Mouse (Mus musculus) left cerebral cortex, postnatal 25 days (tissue): ENCODE measurements around the gene Kctd21. TPM values are rescaled to one million over a fixed set of nuclear protein-coding genes. Genes with fewer than 3 reads are reported as not detected.
A peak's percentile ranks its signal among the peaks of the same experiment; 100 is the strongest.

Experiments used
- DNase-seq, 2 experiments: peaks; one replicate each; pipeline ENCODE4 v3.0.0; 2022; ENCODE audit warnings: low spot score in 2 of 2, mixed read lengths in 1 of 2
- intact Hi-C: fragments of 180-260 bp; cut with DNase I; formaldehyde crosslinking; loops from one replicate; pipeline ENCODE4 v1.15.1; 2025
- total RNA-seq, 2 experiments: library from RNA; stranded (reverse); gene quantifications; 2 replicates each; pipeline ENCODE4 v1.2.3; 2021

Gene Kctd21
- total RNA-seq, 2 experiments from 2014 or later: 14.1 to 15.3 TPM

- intact Hi-C loops: no loop called here
- no peak for DNase-seq
Measured at GRCm38 (mm10) chr7:97375906-97376305, 43.8 kb downstream of the Kctd21 start.

DNA sequence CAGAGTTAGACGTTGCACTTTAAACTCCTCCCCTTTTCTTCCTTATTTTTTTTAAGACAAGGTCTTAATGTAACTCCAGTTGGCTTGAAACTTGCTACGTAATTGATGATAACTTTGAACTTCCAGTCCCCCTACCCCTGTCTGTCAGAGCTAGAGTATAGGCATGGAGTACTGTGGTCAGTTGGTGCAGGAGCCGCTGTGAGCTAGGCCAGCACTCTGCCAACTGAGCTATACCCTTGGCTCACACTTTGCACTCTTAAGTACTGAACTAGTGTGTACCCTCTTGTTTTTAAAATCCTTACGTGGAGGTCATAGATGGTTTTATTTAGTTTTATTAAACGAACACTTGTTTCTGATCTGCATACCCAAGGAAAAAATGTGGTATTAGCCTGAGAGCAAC, 47.2 kb downstream of the Kctd21 start:
- intact Hi-C loops: no loop called here
- no peak for DNase-seq

DNA sequence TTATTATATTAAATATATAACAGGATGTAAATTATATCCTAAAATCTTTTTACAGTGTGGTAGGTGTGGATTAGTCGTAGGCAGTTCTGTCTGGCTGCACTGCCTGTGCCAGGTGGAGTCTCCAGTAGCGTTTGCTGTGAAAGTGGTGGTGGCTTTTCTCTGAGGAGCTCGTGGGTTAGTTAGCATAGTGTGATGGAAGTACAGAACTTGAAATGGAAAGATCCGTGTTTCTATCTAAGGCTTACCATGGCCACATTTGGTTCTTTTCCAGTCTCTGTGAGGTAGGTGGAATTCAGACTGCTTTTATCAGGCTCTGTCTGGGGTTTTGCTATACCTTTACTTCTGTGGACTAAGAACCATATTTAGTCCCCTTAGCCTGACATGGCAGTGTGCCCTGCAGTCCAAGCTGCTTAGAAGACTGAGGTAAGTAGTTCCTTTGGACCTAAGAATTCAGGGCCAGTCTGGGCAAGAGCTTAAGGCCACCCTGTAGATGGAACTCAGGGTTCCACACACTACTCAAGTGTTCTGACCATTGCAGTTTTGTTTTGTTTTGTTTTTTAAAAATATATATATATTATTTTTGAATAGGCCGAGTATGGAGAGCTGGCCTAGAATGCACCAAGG, 48.5 kb downstream of the Kctd21 start:
- intact Hi-C loops: no loop called here
- peak in 1 of 2 experiments; percentile 68 for DNase-seq

- intact Hi-C loops: no loop called here
- no peak for DNase-seq
Measured at GRCm38 (mm10) chr7:97382661-97383060, 50.5 kb downstream of the Kctd21 start.

DNA sequence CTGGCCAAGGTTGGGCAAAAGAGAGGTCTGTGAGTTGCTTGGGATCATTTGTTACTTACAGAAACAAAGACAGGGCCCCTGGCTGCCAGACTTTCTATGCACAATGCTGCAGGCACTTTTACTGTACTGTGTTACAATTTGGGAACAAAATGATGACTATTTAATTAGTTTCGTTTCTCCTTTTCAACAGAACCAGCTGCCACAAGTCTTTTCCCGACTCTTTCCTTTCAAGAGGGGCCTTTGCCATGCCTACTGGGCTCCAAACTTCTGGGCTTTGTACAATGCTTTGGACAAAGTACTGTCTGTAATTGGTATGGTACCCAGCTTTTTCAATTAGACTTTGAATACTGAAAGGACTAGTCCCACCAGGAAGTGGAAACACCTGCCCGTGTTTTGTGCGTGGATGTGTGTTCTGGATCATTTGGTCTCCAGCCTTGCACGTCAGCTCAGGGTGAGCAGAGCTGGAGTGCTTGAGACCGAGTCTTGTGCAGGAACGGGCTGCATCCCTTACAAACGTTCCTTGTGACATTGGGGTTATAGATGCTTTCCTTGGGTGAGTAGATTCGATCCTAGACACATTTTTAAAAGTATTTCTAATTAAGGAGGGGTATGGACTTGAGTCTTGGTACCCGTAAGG, 51.5 kb downstream of the Kctd21 start:
- no peak for DNase-seq
- intact Hi-C loops: no loop called here

- peak; percentile 18 to 67 for DNase-seq
- intact Hi-C loops: no loop called here
Measured at GRCm38 (mm10) chr7:97386106-97386805, 54.1 kb downstream of the Kctd21 start.

GRCm38 (mm10) chr7:97386806-97387370, 54.8 kb downstream of the Kctd21 start:
- DNase-seq: peak; percentile 75 to 95
- intact Hi-C loops: loop anchor here (1.0 kb wide), 1 partner anchor 42 kb away; no protein-coding TSS in a partner anchor

- intact Hi-C loops: loop anchor here (1.0 kb wide), 1 partner anchor 42 kb away; no protein-coding TSS in a partner anchor
- DNase-seq: no peak
Measured at GRCm38 (mm10) chr7:97387561-97388147, 55.5 kb downstream of the Kctd21 start.

- intact Hi-C loops: no loop called here
- DNase-seq: no peak
Measured at GRCm38 (mm10) chr7:97388541-97388940, 56.4 kb downstream of the Kctd21 start.

GRCm38 (mm10) chr7:97391293-97392078, 59.4 kb downstream of the Kctd21 start:
- peak in 1 of 2 experiments; percentile 29 for DNase-seq
- intact Hi-C loops: no loop called here

DNA sequence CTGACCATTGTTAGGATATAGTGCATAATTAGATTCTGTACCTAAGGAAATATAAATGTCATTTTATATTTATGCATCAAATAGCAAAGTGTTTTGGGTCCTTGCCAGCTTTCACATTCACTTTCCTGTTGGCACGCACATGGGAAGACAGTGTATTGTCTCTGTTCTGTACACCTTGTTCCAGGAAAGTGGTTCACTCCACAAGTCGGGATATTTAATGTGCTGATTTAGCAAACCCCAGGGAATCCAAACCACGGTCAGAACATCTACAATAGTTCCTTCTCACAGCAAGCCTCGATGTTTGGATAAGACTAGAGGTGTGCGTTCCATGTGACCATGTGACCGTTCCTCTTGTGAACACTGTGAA, 59.9 kb downstream of the Kctd21 start:
- intact Hi-C loops: no loop called here
- no peak for DNase-seq

GRCm38 (mm10) chr7:97394375-97394774, 62.2 kb downstream of the Kctd21 start:
- no peak for DNase-seq
- intact Hi-C loops: no loop called here

GRCm38 (mm10) chr7:97398943-97399342, 66.8 kb downstream of the Kctd21 start:
- intact Hi-C loops: no loop called here
- DNase-seq: no peak

Other genes with a start within 250 kb of the Kctd21 start
- 10 to 100 TPM; 13.7 to 15.6 TPM for gene Usp35, start 307 bp upstream of the Kctd21 start, total RNA-seq
- 10 to 100 TPM; 11.8 to 12.9 TPM for gene Alg8, start 39.3 kb downstream of the Kctd21 start, total RNA-seq
- gene Ndufc2, start 67.7 kb downstream of the Kctd21 start, total RNA-seq: 100 to 1,000 TPM; 228 to 241 TPM
- 10 to 100 TPM; 16.0 to 20.0 TPM for gene Thrsp, start 85.4 kb downstream of the Kctd21 start, total RNA-seq
- gene Kctd14, start 119.0 kb downstream of the Kctd21 start, total RNA-seq: 1 to 10 TPM; 3.5 to 3.8 TPM
- 10 to 100 TPM; 23.9 to 28.5 TPM for gene Ints4, start 148.6 kb downstream of the Kctd21 start, total RNA-seq
- gene Aamdc, start 247.2 kb downstream of the Kctd21 start, total RNA-seq: 10 to 100 TPM; 30.7 to 31.6 TPM
- 10 to 100 TPM; 42.9 to 47.9 TPM for gene Rsf1, start 247.6 kb downstream of the Kctd21 start, total RNA-seq